Mouse (Mus musculus) spleen, adult 18-20 months (tissue): ENCODE measurements around the gene Osbpl9.

Experiments used
- DNase-seq, 2 experiments: peaks; one replicate each; pipeline ENCODE4 v3.0.0; 2022; ENCODE audit warnings: mixed read lengths in 2 of 2

The Osbpl9 gene

GRCm38 (mm10) chr4:109204416-109204815, 2.3 kb upstream of the Osbpl9 start:
- DNase-seq: no peak

- no peak for DNase-seq
Observed at GRCm38 (mm10) chr4:109203931-109204330, 1.9 kb upstream of the Osbpl9 start.

DNA sequence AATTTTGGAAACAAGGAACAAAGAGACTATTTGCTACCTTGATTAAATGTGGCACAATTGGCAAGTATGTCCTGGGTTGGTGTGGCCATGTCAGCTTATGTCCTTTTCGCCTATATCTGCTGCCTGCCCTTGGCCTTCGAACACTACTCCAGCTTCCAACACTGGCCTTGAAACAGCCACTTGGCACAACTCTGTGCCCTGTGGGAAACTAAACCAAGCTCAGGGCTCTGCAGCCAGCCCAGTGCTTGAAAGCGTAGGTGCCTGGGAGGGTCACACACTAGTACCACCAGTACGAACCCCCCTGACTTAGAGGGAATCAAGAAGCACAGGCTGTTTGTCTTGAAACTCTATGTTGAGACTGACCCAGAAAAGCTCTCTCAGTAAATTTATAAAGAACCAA, 3.0 kb downstream of the Osbpl9 start:
- no peak for DNase-seq

DNA sequence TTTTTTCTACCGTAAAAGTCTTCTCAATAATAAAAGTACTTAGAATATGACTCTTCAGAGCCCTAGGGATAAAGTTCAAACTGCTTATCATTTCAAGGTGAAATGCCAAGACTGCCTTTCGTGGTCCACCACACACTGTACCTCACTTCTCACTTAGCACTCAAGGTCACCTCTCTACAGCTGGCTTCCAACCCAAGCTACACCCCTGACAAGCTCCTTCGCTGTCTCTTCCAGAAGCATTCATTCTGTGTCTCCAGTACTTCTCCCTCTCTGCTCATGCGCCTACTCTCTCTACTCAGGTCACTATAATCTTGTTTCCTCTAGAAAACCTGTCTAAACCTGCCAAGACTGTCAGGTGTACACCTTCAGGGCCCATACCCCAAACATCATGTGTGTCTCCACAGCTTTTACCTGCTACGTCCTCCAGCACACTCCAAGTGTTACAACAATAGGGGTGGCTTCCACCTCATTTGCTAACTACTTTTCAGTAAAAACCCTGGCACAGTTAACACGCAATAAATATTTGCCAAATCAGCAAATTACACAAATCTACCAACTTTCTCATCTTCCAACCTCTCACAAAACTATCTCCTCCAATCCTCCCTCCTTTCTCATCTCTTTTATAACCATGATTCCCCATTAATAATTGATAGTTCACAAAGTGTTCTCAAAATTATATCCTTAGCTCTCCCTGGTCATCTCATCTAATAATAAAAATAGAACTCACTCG, 6.0 kb downstream of the Osbpl9 start:
- no peak for DNase-seq

DNA sequence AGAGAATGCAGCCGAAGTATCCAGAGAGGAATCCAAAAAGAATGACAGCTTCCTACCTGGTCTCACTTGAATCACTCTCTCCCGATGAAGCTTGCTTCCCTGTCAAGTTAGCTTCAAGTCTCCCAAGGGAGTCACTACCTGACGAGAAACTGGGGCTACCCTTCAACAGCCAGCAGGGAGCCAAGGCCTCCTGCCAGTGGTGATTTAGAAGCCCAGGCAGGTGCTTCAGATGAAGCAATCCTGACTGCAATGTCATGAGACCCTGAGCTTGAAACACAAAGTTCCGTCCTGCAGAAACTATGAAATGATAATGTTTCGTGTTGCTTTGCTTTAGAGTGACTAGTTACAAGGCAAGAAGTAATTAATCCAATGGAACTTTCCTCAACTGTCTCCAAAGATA, 8.2 kb downstream of the Osbpl9 start:
- no peak for DNase-seq

DNA sequence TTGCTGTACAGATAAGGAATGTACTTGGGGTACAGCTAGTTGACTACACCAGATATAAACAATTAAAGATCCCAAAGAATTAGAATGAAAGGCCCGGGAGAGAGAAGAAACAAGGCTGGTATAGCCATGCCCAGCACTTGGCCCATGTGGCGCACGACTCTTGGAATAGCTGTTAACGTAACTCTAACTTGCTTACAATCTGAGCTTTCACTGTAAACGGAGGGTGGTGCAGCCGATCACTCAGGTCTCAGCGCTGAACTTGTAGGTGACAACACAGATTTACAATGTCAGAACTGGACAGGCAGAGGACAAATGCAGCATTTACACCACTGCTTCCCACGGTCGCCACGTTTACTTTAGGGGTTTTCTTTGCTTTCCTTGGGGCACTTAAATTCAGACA, 10.5 kb downstream of the Osbpl9 start:
- DNase-seq: no peak

- DNase-seq: no peak
Observed at GRCm38 (mm10) chr4:109185616-109186405, 16.3 kb downstream of the Osbpl9 start.

GRCm38 (mm10) chr4:109175677-109176076, 26.4 kb downstream of the Osbpl9 start:
- no peak for DNase-seq

- no peak for DNase-seq
Observed at GRCm38 (mm10) chr4:109173775-109174440, 28.2 kb downstream of the Osbpl9 start.

- DNase-seq: no peak
Observed at GRCm38 (mm10) chr4:109173369-109173768, 28.7 kb downstream of the Osbpl9 start.

DNA sequence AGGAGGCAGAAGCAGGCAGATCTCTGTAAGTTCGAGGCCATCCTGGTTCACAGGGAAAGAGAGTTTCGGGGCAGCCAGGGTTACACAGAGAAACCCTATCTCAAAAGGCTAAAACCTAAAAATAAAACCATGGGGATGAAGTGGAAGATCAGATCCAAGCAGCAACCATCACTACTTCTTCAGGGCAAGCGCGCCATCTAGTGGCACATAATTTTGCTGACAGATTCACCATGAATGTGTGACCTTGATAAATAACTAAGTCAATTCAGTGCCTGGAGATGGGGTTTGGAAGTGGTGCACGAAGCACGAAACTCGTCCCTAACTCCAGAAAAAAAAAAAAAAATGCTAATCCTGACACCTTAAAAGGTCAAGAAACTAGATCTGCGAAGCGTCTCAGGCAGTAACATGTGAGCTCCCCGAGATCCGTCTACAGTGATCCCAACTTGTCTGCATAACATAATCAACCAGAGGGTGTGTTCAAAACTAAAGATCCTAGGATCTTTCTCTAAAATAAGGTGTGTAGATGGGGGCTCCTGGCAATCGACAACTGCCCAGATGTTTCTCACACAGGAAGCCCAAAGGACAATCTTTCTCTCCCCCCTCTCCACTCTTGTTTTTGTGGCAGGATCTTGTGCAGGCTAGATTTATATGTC, 36.4 kb downstream of the Osbpl9 start:
- peak; percentile 34 to 80 for DNase-seq

- DNase-seq: no peak
Observed at GRCm38 (mm10) chr4:109156481-109157261, 45.4 kb downstream of the Osbpl9 start.

DNA sequence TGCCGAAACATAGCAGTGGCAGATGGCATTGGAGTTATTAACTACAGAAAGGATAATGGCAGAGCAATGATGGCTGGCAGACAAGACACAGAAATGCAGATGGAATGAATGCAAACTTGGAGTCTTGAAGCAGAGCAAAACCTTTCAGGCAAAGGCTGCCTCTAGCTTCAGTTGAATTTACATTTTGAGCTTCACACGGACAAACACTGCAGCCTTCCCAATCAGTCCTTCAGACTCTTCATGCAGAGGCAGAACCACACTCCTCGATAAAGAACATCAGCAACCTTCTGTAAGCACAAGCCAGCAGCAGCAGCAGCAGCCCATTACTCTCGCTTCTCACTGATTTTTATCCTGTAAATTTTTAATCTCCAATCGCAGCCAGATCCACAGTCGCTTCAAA, 46.0 kb downstream of the Osbpl9 start:
- no peak for DNase-seq

GRCm38 (mm10) chr4:109150214-109150613, 51.9 kb downstream of the Osbpl9 start:
- no peak for DNase-seq

GRCm38 (mm10) chr4:109149411-109149810, 52.7 kb downstream of the Osbpl9 start:
- DNase-seq: no peak

- peak; percentile 9 to 44 for DNase-seq
Observed at GRCm38 (mm10) chr4:109147278-109148038, 54.6 kb downstream of the Osbpl9 start.

GRCm38 (mm10) chr4:109143091-109143490, 59.0 kb downstream of the Osbpl9 start:
- DNase-seq: no peak

- DNase-seq: no peak
Observed at GRCm38 (mm10) chr4:109138551-109138950, 63.5 kb downstream of the Osbpl9 start.

DNA sequence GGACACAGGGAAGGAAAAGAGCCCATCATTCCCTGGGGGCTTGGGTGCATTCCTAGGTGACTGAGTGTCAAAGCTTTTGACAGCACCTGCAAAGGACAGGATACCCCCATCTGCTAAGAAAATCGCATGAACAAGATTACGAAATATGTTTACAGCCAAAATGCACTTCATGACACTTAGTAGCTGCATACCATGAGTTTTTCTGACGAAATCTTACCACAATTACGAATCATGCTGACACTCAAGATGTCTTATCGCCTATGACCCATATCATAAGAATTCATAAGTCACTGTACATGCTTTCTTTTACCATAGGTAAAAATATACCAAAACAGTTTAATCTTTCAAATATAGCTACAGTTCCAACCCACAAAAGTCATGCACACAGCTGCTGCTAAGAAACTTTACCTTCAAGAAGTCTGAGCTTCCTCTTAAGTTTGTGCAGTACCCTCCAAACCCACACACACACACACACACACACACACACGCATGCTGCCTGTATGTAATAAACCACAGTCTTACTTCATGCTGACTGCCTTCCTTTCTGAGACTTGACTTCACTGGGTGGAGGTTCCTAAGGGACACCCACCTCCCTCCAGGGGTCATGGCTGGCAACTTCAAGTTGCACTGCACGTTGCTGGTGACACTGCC, 65.5 kb downstream of the Osbpl9 start:
- peak; percentile 21 to 37 for DNase-seq

GRCm38 (mm10) chr4:109134955-109135354, 67.1 kb downstream of the Osbpl9 start:
- no peak for DNase-seq
